Comparison of ENCODE assay signal across 12 mouse cellular contexts in the genomic region with DNA sequence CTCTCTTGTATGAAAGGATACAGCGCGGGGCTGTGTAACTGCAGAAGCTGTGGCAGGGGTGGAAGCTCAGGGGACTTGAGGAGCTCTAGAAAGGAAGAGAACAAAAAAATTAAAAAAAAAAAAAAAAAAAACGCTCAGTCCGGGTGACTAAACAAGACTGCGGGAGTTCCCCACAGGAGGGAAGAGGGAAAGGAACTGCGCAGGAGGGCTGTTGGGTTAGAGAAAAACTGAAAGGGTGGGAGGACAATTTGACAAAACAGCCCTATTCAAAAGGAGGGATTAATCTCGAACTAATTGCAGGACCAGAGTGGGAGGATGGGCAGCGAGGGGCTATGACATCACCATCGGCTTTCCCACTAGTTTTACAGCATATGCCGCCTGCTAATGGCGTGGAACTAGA. TPM values are rescaled to one million over a fixed set of nuclear protein-coding genes. Genes with fewer than 3 reads are reported as not detected.
DNase-seq lines count a peak whose midpoint lies in the region; ATAC-seq and TF ChIP-seq lines count a peak whose summit lies in the region.
"Had no signal": no experiment of that assay in that cellular context is flagged by ENCODE, and none has a peak within 500 bp of the region (broad histone marks: within the 10 kb centered on the region; RNA-seq: fewer than 3 reads in every experiment).

No protein-coding gene starts in this region.

- no peak overlapping the region for H3K27ac ChIP-seq in neural tube, embryonic 11.5 days (ENCODE audit: low read depth, low read length)
- 0 out of 2 replicates have a peak overlapping the region, but pooled peaks have one; percentile 9 for H3K27ac ChIP-seq in forebrain, embryonic 12.5 days
- no peak overlapping the region for H3K27ac ChIP-seq in liver, postnatal 0 days (ENCODE audit: low read depth)
- H3K27ac ChIP-seq: heart, embryonic 15.5 days; limb, embryonic 12.5 days had no signal

- H3K9me3 ChIP-seq in neural tube, embryonic 11.5 days (ENCODE audit: control insufficient read depth, low read length), result no peaks in the 10 kb centered on the region
- H3K9me3 ChIP-seq in forebrain, embryonic 12.5 days, result peaks cover 8% of the 10 kb centered on the region; the same call in 1 of the 2 replicates
- H3K9me3 ChIP-seq in liver, postnatal 0 days (ENCODE audit: low read length), result no peaks in the 10 kb centered on the region; the same call in 1 of the 2 replicates
- H3K9me3 ChIP-seq: heart, embryonic 15.5 days; limb, embryonic 12.5 days had no signal

- H3K9ac ChIP-seq in neural tube, embryonic 11.5 days (ENCODE audit: low read length), result no peak overlapping the region
- H3K9ac ChIP-seq in forebrain, embryonic 12.5 days, result no peak overlapping the region
- no peak overlapping the region for H3K9ac ChIP-seq in liver, postnatal 0 days (replicated peaks)
- H3K9ac ChIP-seq: heart, embryonic 15.5 days; limb, embryonic 12.5 days had no signal

- no peak for ATAC-seq in neural tube, embryonic 11.5 days (ENCODE audit: insufficient read depth, low FRiP score, low TSS enrichment)
- ATAC-seq in forebrain, embryonic 12.5 days (ENCODE audit: low FRiP score), result peak; percentile 81
- ATAC-seq in megakaryocyte, adult 5-6 weeks (ENCODE audit: poor library complexity, severe bottlenecking), result 0 out of 2 replicates have a peak, but pooled peaks have one; percentile 24
- no peak for ATAC-seq in liver, postnatal 0 days

- TF ChIP-seq CTCF in liver, postnatal 0 days (IDR thresholded peaks at IDR 0.05; ENCODE audit: low read depth), result no peak

- peak; percentile 25 for DNase-seq in neural tube, embryonic 11.5 days (ENCODE audit: low spot score)
- DNase-seq in neural tube, embryonic 10.5 days (ENCODE audit: extremely low spot score, low spot score), result no peak
- DNase-seq in adrenal gland, adult (ENCODE audit: inconsistent age in 2 of 2, low spot score in 1 of 2), result no peak
- DNase-seq in T-cell, adult 2 months (ENCODE audit: low spot score), result no peak
- DNase-seq in layer of hippocampus, postnatal 10 days (ENCODE audit: low spot score in 2 of 2), result no peak
- DNase-seq in liver, postnatal 0 days, result no peak
- DNase-seq: cerebellum, adult 8-10 months; kidney, postnatal 25 days had no signal

- no peaks in the 10 kb centered on the region for H3K4me1 ChIP-seq in neural tube, embryonic 11.5 days (ENCODE audit: control insufficient read depth, insufficient read depth, low read length)
- H3K4me1 ChIP-seq in forebrain, embryonic 12.5 days, result peaks cover 7% of the 10 kb centered on the region
- H3K4me1 ChIP-seq in liver, postnatal 0 days (ENCODE audit: insufficient read depth), result no peaks in the 10 kb centered on the region; the same call in none of the 2 replicates
- H3K4me1 ChIP-seq: limb, embryonic 12.5 days had no signal

- WGBS in neural tube, embryonic 11.5 days, result 27% methylated on average over 11 of the region's 11 CpGs
- WGBS in forebrain, embryonic 12.5 days, result 2% methylated on average over 11 of the region's 11 CpGs
- 34% methylated on average over 11 of the region's 11 CpGs for WGBS in liver, postnatal 0 days (ENCODE audit: insufficient replicate concordance)

- no peak overlapping the region for H3K4me2 ChIP-seq in neural tube, embryonic 11.5 days (ENCODE audit: low read depth)
- H3K4me2 ChIP-seq in forebrain, embryonic 12.5 days, result 0 out of 2 replicates have a peak overlapping the region, but pooled peaks have one; percentile 19
- H3K4me2 ChIP-seq in liver, postnatal 0 days (ENCODE audit: low read depth, low read length), result no peak overlapping the region
- H3K4me2 ChIP-seq: heart, embryonic 15.5 days; limb, embryonic 12.5 days had no signal

- H3K36me3 ChIP-seq in neural tube, embryonic 11.5 days (ENCODE audit: control insufficient read depth, insufficient read depth, low read length), result no peaks in the 10 kb centered on the region
- no peaks in the 10 kb centered on the region for H3K36me3 ChIP-seq in forebrain, embryonic 12.5 days (replicated peaks)
- H3K36me3 ChIP-seq in liver, postnatal 0 days (replicated peaks; ENCODE audit: insufficient read depth, low read length), result no peaks in the 10 kb centered on the region
- H3K36me3 ChIP-seq: heart, embryonic 15.5 days; limb, embryonic 12.5 days had no signal

- H3K4me3 ChIP-seq in neural tube, embryonic 11.5 days (ENCODE audit: low read depth, low read length), result no peak overlapping the region
- no peak overlapping the region for H3K4me3 ChIP-seq in forebrain, embryonic 12.5 days (replicated peaks)
- H3K4me3 ChIP-seq in liver, postnatal 0 days (ENCODE audit: low read depth, low read length), result no peak overlapping the region
- H3K4me3 ChIP-seq: heart, embryonic 15.5 days; limb, embryonic 12.5 days had no signal

- no peak for TF ChIP-seq EP300 in liver, postnatal 0 days (IDR thresholded peaks at IDR 0.05; ENCODE audit: low read depth)

- H3K27me3 ChIP-seq in neural tube, embryonic 11.5 days (ENCODE audit: control insufficient read depth, insufficient read depth, low read length), result no peaks in the 10 kb centered on the region
- no peaks in the 10 kb centered on the region for H3K27me3 ChIP-seq in forebrain, embryonic 12.5 days
- H3K27me3 ChIP-seq in liver, postnatal 0 days (ENCODE audit: insufficient read depth, low read length), result no peaks in the 10 kb centered on the region
- H3K27me3 ChIP-seq: heart, embryonic 15.5 days; limb, embryonic 12.5 days had no signal

RNA-seq across cellular contexts. Expression of gene Nutf2-ps1, which starts 21.0 kb away (rescaled TPM):
- polyA plus RNA-seq in neural tube, embryonic 11.5 days (2014; fragmentation: Nextera tagmentation; extraction: Ambion mirVana), result 397 and 400 TPM in 2 replicates
- 419 and 449 TPM in 2 replicates for polyA plus RNA-seq in forebrain, embryonic 12.5 days (2016; fragmentation: Nextera tagmentation; extraction: Ambion mirVana)
- total RNA-seq in megakaryocyte, adult 5-6 weeks (2015), result 36.9 and 38.7 TPM in 2 replicates
- 46.3 and 61.1 TPM in 2 replicates for total RNA-seq in megakaryocyte, adult 5-6 weeks (2017)
- 10 to 100 TPM; 53.4 to 65.1 TPM for total RNA-seq in layer of hippocampus, postnatal 10 days (2021)
- 86.8 and 101 TPM in 2 replicates for polyA plus RNA-seq in liver, postnatal 0 days (2015; fragmentation: Nextera tagmentation; extraction: Ambion mirVana)

RNA-seq across cellular contexts. Expression of gene Smc3, which starts 32.3 kb away (rescaled TPM):
- polyA plus RNA-seq in neural tube, embryonic 11.5 days (2014; fragmentation: Nextera tagmentation; extraction: Ambion mirVana), result 84.5 and 90.1 TPM in 2 replicates
- polyA plus RNA-seq in forebrain, embryonic 12.5 days (2016; fragmentation: Nextera tagmentation; extraction: Ambion mirVana), result 91.8 and 95.1 TPM in 2 replicates
- 91.2 and 91.7 TPM in 2 replicates for total RNA-seq in megakaryocyte, adult 5-6 weeks (2015)
- 108 and 122 TPM in 2 replicates for total RNA-seq in megakaryocyte, adult 5-6 weeks (2017)
- 10 to 100 TPM; 41.5 to 44.4 TPM for total RNA-seq in layer of hippocampus, postnatal 10 days (2021)
- 19.4 and 19.7 TPM in 2 replicates for polyA plus RNA-seq in liver, postnatal 0 days (2015; fragmentation: Nextera tagmentation; extraction: Ambion mirVana)

RNA-seq across cellular contexts. Expression of gene Dusp5, which starts 39.0 kb away (rescaled TPM):
- polyA plus RNA-seq in neural tube, embryonic 11.5 days (2014; fragmentation: Nextera tagmentation; extraction: Ambion mirVana), result 5.0 and 5.4 TPM in 2 replicates
- polyA plus RNA-seq in forebrain, embryonic 12.5 days (2016; fragmentation: Nextera tagmentation; extraction: Ambion mirVana), result 2.8 and 3.0 TPM in 2 replicates
- total RNA-seq in megakaryocyte, adult 5-6 weeks (2015), result 4.3 and 5.0 TPM in 2 replicates
- total RNA-seq in megakaryocyte, adult 5-6 weeks (2017), result 4.6 and 6.4 TPM in 2 replicates
- total RNA-seq in layer of hippocampus, postnatal 10 days (2021), result 10 to 100 TPM in 1 of 2 experiments, 1 to 10 TPM in 1; 9.3 to 10.1 TPM
- 2.7 and 3.4 TPM in 2 replicates for polyA plus RNA-seq in liver, postnatal 0 days (2015; fragmentation: Nextera tagmentation; extraction: Ambion mirVana)

Comparison
In these comparisons a context has a peak if more than half of its experiments do, and no peak if none do; other contexts are left out.
1. ATAC-seq: peak in forebrain, embryonic 12.5 days (single experiment) and megakaryocyte, adult 5-6 weeks (single experiment); none in neural tube, embryonic 11.5 days (single experiment) and liver, postnatal 0 days (single experiment).